Mouse (Mus musculus) bone marrow macrophage, adult 2 months (primary cell): Measurements from ENCODE around the gene Ppm1e.

Experiments
- CTCF ChIP-seq: IDR thresholded peaks from 2 replicates; pipeline ENCODE4 v1.5.1; 2012; ENCODE audit warnings: low read depth, mild to moderate bottlenecking, low read length, moderate library complexity
- POLR2A ChIP-seq: IDR thresholded peaks from 2 replicates; pipeline ENCODE4 v1.6.1; 2012; ENCODE audit warnings: mild to moderate bottlenecking, low read depth, low read length, borderline replicate concordance

DNA sequence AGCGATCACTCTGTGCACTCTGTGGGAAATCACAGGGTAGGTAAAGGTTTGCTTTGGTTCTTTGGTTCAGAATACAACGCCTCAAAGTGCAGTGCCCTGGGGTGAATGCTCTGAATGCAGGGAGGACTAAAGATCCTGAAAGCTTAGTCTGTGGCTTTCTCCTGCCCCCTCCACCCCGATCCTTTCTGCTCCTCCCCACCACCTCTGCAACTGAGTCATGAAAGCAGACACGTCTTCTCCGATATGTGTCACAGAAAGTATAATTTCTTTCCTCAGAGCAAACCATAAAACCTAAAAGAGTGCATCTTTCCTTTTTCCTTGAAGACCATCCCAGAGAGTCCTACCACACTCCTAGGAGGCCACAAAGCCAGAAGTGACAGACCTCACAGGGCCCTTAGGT is 86.1 kb downstream of the Ppm1e start:
- no peak for TF ChIP-seq CTCF
- TF ChIP-seq POLR2A: no peak
